Mouse (Mus musculus) CH12.LX (cell line): Measurements from ENCODE around the gene Slc24a1. TPM values are rescaled to one million over a fixed set of nuclear protein-coding genes. Genes with fewer than 3 reads are reported as not detected.

Experiments used
- DNase-seq: peaks from one replicate; pipeline ENCODE4 v3.0.0-alpha.2; 2013; ENCODE audit errors: extremely low read depth
- H3K27ac ChIP-seq: 2 replicates; pipeline ENCODE4 v1.5.1; 2012; ENCODE audit warnings: low read depth, mild to moderate bottlenecking, control low read depth, moderate library complexity; ENCODE audit not compliant: insufficient read depth
- H3K27me3 ChIP-seq: replicated peaks from 2 replicates; pipeline ENCODE3; 2012; ENCODE audit warnings: inconsistent platforms
- H3K36me3 ChIP-seq, 2 experiments: replicated peaks in 1 of 2; 2 replicates each; pipeline versions ENCODE3 to v1.6.1; 2012; ENCODE audit warnings: inconsistent platforms in 1 of 2, low read length in 1 of 2, mild to moderate bottlenecking in 1 of 2, mixed read lengths in 1 of 2, moderate library complexity in 1 of 2; ENCODE audit not compliant: control insufficient read depth in 1 of 2, insufficient read depth in 1 of 2
- H3K4me1 ChIP-seq, 2 experiments: 2 replicates each; pipeline ENCODE4 v1.6.1; 2012; ENCODE audit warnings: inconsistent platforms in 1 of 2, moderate library complexity in 1 of 2; ENCODE audit not compliant: insufficient read depth in 2 of 2, control insufficient read depth in 1 of 2
- H3K4me2 ChIP-seq: 2 replicates; pipeline ENCODE4 v1.6.1; 2012; ENCODE audit warnings: low read depth, mild to moderate bottlenecking, control low read depth; ENCODE audit not compliant: poor library complexity, insufficient read depth, severe bottlenecking
- H3K4me3 ChIP-seq, 3 experiments: fragments of 150-350 bp in 1 of 3; sonication (generic) in 1 of 3; replicated peaks in 1 of 3; 2 replicates each; pipeline versions ENCODE3 to v1.5.1; 2011 to 2012; ENCODE audit warnings: low read depth in 2 of 3, low read length in 2 of 3, mild to moderate bottlenecking in 2 of 3, moderate library complexity in 2 of 3, control low read depth in 1 of 3, improper control_type of control experiment in 1 of 3, inconsistent platforms in 1 of 3, mixed read lengths in 1 of 3; ENCODE audit not compliant: poor library complexity in 1 of 3
- H3K79me2 ChIP-seq: replicated peaks from 2 replicates; pipeline ENCODE4 v1.6.1; 2012; ENCODE audit warnings: mild to moderate bottlenecking, moderate library complexity; ENCODE audit not compliant: control insufficient read depth, poor library complexity, insufficient read depth, severe bottlenecking; ENCODE audit errors: extremely low read depth
- H3K9ac ChIP-seq: 2 replicates; pipeline ENCODE4 v1.6.1; 2012; ENCODE audit warnings: low read depth, mild to moderate bottlenecking, control low read depth, moderate library complexity; ENCODE audit not compliant: insufficient read depth
- H3K9me3 ChIP-seq: replicated peaks from 2 replicates; pipeline ENCODE3; 2012; ENCODE audit warnings: low read length, inconsistent platforms, mixed read lengths
- CHD1 ChIP-seq: IDR thresholded peaks from 2 replicates; pipeline ENCODE4 v1.6.1; 2012; ENCODE audit warnings: low read depth, low read length, improper control_type of control experiment, inconsistent platforms
- CHD2 ChIP-seq: IDR thresholded peaks from 2 replicates; pipeline ENCODE4 v1.6.1; 2011; ENCODE audit warnings: low read length, improper control_type of control experiment
- CTCF ChIP-seq, 2 experiments: IDR thresholded peaks in 1 of 2; conservative IDR thresholded peaks in 1 of 2; 2 replicates each; pipeline ENCODE4 v1.5.1; 2011 to 2012; ENCODE audit warnings: low read depth in 2 of 2, low read length in 2 of 2, improper control_type of control experiment in 1 of 2, inconsistent platforms in 1 of 2, mild to moderate bottlenecking in 1 of 2, moderate library complexity in 1 of 2
- E2F4 ChIP-seq: IDR thresholded peaks from 2 replicates; pipeline ENCODE4 v1.6.1; 2011; ENCODE audit warnings: low read depth, low read length, improper control_type of control experiment; ENCODE audit not compliant: insufficient replicate concordance
- ETS1 ChIP-seq: conservative IDR thresholded peaks from 2 replicates; pipeline ENCODE4 v1.6.1; 2012; ENCODE audit warnings: low read depth, mild to moderate bottlenecking, inconsistent platforms, low read length, improper control_type of control experiment, moderate library complexity
- GABPA ChIP-seq: IDR thresholded peaks from 2 replicates; pipeline ENCODE4 v1.6.1; 2012; ENCODE audit warnings: low read depth, low read length, improper control_type of control experiment, inconsistent platforms; ENCODE audit not compliant: insufficient replicate concordance
- HCFC1 ChIP-seq: IDR thresholded peaks from 2 replicates; pipeline ENCODE4 v1.6.1; 2012; ENCODE audit warnings: low read depth, mild to moderate bottlenecking, inconsistent platforms, low read length, improper control_type of control experiment
- JUN ChIP-seq: IDR thresholded peaks from 2 replicates; pipeline ENCODE4 v1.6.1; 2011; ENCODE audit warnings: low read depth, mild to moderate bottlenecking, low read length, improper control_type of control experiment, moderate library complexity; ENCODE audit not compliant: insufficient read depth
- JUND ChIP-seq: conservative IDR thresholded peaks from 2 replicates; pipeline ENCODE4 v1.6.1; 2011; ENCODE audit warnings: low read depth, low read length, improper control_type of control experiment
- KAT2A ChIP-seq: IDR thresholded peaks from 2 replicates; pipeline ENCODE4 v1.6.1; 2012; ENCODE audit warnings: low read length, improper control_type of control experiment, inconsistent platforms; ENCODE audit not compliant: insufficient replicate concordance
- MAFK ChIP-seq: IDR thresholded peaks from 2 replicates; pipeline ENCODE4 v1.6.1; 2011; ENCODE audit warnings: low read length, improper control_type of control experiment; ENCODE audit not compliant: insufficient replicate concordance
- MAZ ChIP-seq: IDR thresholded peaks from 2 replicates; pipeline ENCODE4 v1.6.1; 2012; ENCODE audit warnings: low read depth, mild to moderate bottlenecking, inconsistent platforms, low read length, improper control_type of control experiment, moderate library complexity
- MXI1 ChIP-seq: IDR thresholded peaks from 2 replicates; pipeline ENCODE4 v1.6.1; 2011; ENCODE audit warnings: mild to moderate bottlenecking, low read depth, low read length, improper control_type of control experiment
- NELFE ChIP-seq: IDR thresholded peaks from 2 replicates; pipeline ENCODE4 v1.6.1; 2011; ENCODE audit warnings: low read depth, low read length, improper control_type of control experiment
- NRF1 ChIP-seq: IDR thresholded peaks from 2 replicates; pipeline ENCODE4 v1.6.1; 2014; ENCODE audit warnings: low read depth, mild to moderate bottlenecking, inconsistent platforms, low read length, improper control_type of control experiment, moderate library complexity
- POLR2AphosphoS2 ChIP-seq: IDR thresholded peaks from 2 replicates; pipeline ENCODE4 v1.6.1; 2011; ENCODE audit warnings: low read depth, low read length, improper control_type of control experiment
- RAD21 ChIP-seq: IDR thresholded peaks from 2 replicates; pipeline ENCODE4 v1.6.1; 2011; ENCODE audit warnings: low read depth, mild to moderate bottlenecking, low read length, improper control_type of control experiment, moderate library complexity
- RCOR1 ChIP-seq: conservative IDR thresholded peaks from 2 replicates; pipeline ENCODE4 v1.6.1; 2012; ENCODE audit warnings: low read depth, mild to moderate bottlenecking, inconsistent platforms, low read length, improper control_type of control experiment
- SIN3A ChIP-seq: IDR thresholded peaks from 2 replicates; pipeline ENCODE4 v1.6.1; 2012; ENCODE audit warnings: low read length, improper control_type of control experiment, inconsistent platforms
- TCF12 ChIP-seq: IDR thresholded peaks from 2 replicates; pipeline ENCODE4 v1.6.1; 2014; ENCODE audit warnings: low read depth, mild to moderate bottlenecking, inconsistent platforms, low read length, improper control_type of control experiment
- ZC3H11A ChIP-seq: IDR thresholded peaks from 2 replicates; pipeline ENCODE4 v1.6.1; 2012; ENCODE audit warnings: low read depth, mild to moderate bottlenecking, inconsistent platforms, low read length, improper control_type of control experiment
- ZKSCAN1 ChIP-seq: IDR thresholded peaks from 2 replicates; pipeline ENCODE4 v1.6.1; 2012; ENCODE audit warnings: low read depth, inconsistent platforms, low read length, improper control_type of control experiment, borderline replicate concordance
- dilution Hi-C: fragments of 300-500 bp; cut with MboI; formaldehyde crosslinking; loops from 2 replicates; pipeline ENCODE4 v1.14.3; 2020; ENCODE audit warnings: low sequenced_read_pairs; ENCODE audit not compliant: extremely low pct_unique_long_range_greater_than_20kb, extremely low pct_ligation_motif_present
- in situ Hi-C: fragments of 300-500 bp; cut with MboI; formaldehyde crosslinking; loops from 3 replicates; pipeline ENCODE4 v1.14.3; 2019; ENCODE audit warnings: low sequenced_read_pairs, low pct_ligation_motif_present, low pct_unique_long_range_greater_than_20kb, mixed read lengths
- polyA plus RNA-seq: library from polyadenylated mRNA; unstranded; fragments of >175 nt; gene quantifications from 2 replicates; pipeline ENCODE4 v1.2.1, GENCODE M21; 2012; ENCODE audit warnings: low read depth; ENCODE audit not compliant: insufficient read length
- total RNA-seq, 2 experiments: library from RNA; depleted of rRNA; stranded (reverse); fragments of 300-350 nt in 1 of 2; fragments of >200 nt in 1 of 2; gene quantifications; 2 replicates each; pipeline ENCODE4 v1.2.3; 2012 to 2014

Gene Slc24a1
- total and polyA plus RNA-seq, 3 experiments = under 0.01 to 0.11 TPM; not detected in 1

- no peak for DNase-seq
- H3K27me3 ChIP-seq = no peaks in the 10 kb centered on the region
- in situ Hi-C loops = loop anchor here (25.0 kb wide), 1 partner anchor 618 kb away; no protein-coding TSS in a partner anchor
- H3K4me3 ChIP-seq = no peak overlapping the region
- H3K4me2 ChIP-seq = no peak overlapping the region
- no peaks in the 10 kb centered on the region for H3K79me2 ChIP-seq
- dilution Hi-C loops = no loop called here
- no peak overlapping the region for H3K9ac ChIP-seq
- TF ChIP-seq E2F4 (no peak), JUN (no peak), POLR2AphosphoS2 (no peak), CTCF (conservative IDR thresholded peaks at IDR 0.05 in 1 of 2, IDR thresholded peaks at IDR 0.05 in 1 of 2; ENCODE audit: low read depth in 2 of 2, low read length in 2 of 2) (no peak), NELFE (no peak), SIN3A (no peak), CHD1 (no peak), RCOR1 (no peak), TCF12 (no peak), MXI1 (no peak), CHD2 (no peak), JUND (no peak), RAD21 (no peak), KAT2A (no peak), HCFC1 (no peak), ETS1 (no peak), ZC3H11A (no peak), NRF1 (no peak), GABPA (no peak)
- no peak overlapping the region for H3K27ac ChIP-seq
- peaks cover 0 to 21% of the 10 kb centered on the region in 2 experiments; a peak in 3 of 4 replicates for H3K4me1 ChIP-seq
- peaks cover 0 to 2% of the 10 kb centered on the region in 2 experiments for H3K36me3 ChIP-seq
- no peaks in the 10 kb centered on the region for H3K9me3 ChIP-seq
Measured at GRCm38 (mm10) chr9:64930256-64930655, 21.2 kb downstream of the Slc24a1 start.

GRCm38 (mm10) chr9:64926201-64926991 lies 25.0 kb downstream of the Slc24a1 start:
- TF ChIP-seq ETS1 (no peak), ZKSCAN1 (no peak), MAFK (peak; percentile 49; the same call in 1 of the 2 replicates), MAZ (no peak), POLR2AphosphoS2 (peak; percentile 81)
- Histone ChIP-seq H3K27ac (no peak overlapping the region), H3K9ac (no peak overlapping the region), H3K4me2 (no peak overlapping the region), H3K79me2 (no peaks in the 10 kb centered on the region), H3K4me3 (no peak overlapping the region), H3K4me1 (peaks cover 0 to 13% of the 10 kb centered on the region in 2 experiments; a peak in 2 of 4 replicates), H3K27me3 (no peaks in the 10 kb centered on the region), H3K36me3 (peaks cover 17 to 33% of the 10 kb centered on the region in 2 experiments), H3K9me3 (no peaks in the 10 kb centered on the region)
- no peak for DNase-seq
- dilution Hi-C loops (no loop called here), in situ Hi-C loops (loop anchor here (25.0 kb wide), 1 partner anchor 614 kb away; no protein-coding TSS in a partner anchor)
